Mouse (Mus musculus) heart, postnatal 0 days (tissue): ENCODE data around the gene Tmub2. TPM values are rescaled to one million over a fixed set of nuclear protein-coding genes. Genes with fewer than 3 reads are reported as not detected.

ENCODE experiments used
- ATAC-seq: fragments of 200-750 bp; cut with Nextera tagmentation; 2 replicates; pipeline ENCODE4 v1.8.0; 2017; ENCODE audit warnings: low read depth, moderate number of reproducible peaks, moderate library complexity; ENCODE audit not compliant: insufficient read depth
- DNase-seq: peaks from one replicate; pipeline ENCODE4 v3.0.0-alpha.2; 2016; ENCODE audit warnings: low spot score
- H3K27ac ChIP-seq: fragments of 300-500 bp; sonication (generic); 2 replicates; pipeline ENCODE4 v1.5.1; 2014; ENCODE audit warnings: low read depth, mild to moderate bottlenecking
- H3K27me3 ChIP-seq: fragments of 300-500 bp; sonication (generic); 2 replicates; pipeline ENCODE4 v1.6.1; 2014; ENCODE audit warnings: low read length, mixed read lengths; ENCODE audit not compliant: control insufficient read depth, insufficient read depth
- H3K36me3 ChIP-seq: fragments of 300-500 bp; sonication (generic); replicated peaks from 2 replicates; pipeline ENCODE4 v1.6.1; 2014; ENCODE audit warnings: low read length, mixed read lengths; ENCODE audit not compliant: control insufficient read depth, insufficient read depth
- H3K4me1 ChIP-seq: fragments of 300-500 bp; sonication (generic); 2 replicates; pipeline ENCODE4 v1.6.1; 2014; ENCODE audit warnings: antibody characterized with exemption; ENCODE audit not compliant: control insufficient read depth, insufficient read depth
- H3K4me2 ChIP-seq: fragments of 300-500 bp; sonication (generic); 2 replicates; pipeline ENCODE4 v1.6.1; 2014; ENCODE audit warnings: low read depth, mild to moderate bottlenecking, low read length, moderate library complexity
- H3K4me3 ChIP-seq: fragments of 300-500 bp; sonication (generic); 2 replicates; pipeline ENCODE4 v1.5.1; 2014; ENCODE audit warnings: low read depth, low read length
- H3K9ac ChIP-seq: fragments of 300-500 bp; sonication (generic); replicated peaks from 2 replicates; pipeline ENCODE4 v1.6.1; 2014; ENCODE audit warnings: low read depth, low read length, mixed read lengths
- H3K9me3 ChIP-seq: fragments of 300-500 bp; sonication (generic); replicated peaks from 2 replicates; pipeline ENCODE4 v1.6.1; 2016; ENCODE audit warnings: low read length; ENCODE audit not compliant: control insufficient read depth
- CTCF ChIP-seq: IDR thresholded peaks from 2 replicates; pipeline ENCODE4 v1.5.1; 2016; ENCODE audit warnings: antibody characterized with exemption, control low read depth, low read depth
- EP300 ChIP-seq: IDR thresholded peaks from 2 replicates; pipeline ENCODE4 v1.6.1; 2016; ENCODE audit warnings: antibody characterized with exemption, low read depth
- WGBS: fragments of 180-500 bp; shearing (Covaris S2); extraction: QIAGEN DNeasy Blood & Tissue Kit; methylation state at CpG from one replicate; pipeline ENCODE4 v1.1.7; 2014; 5-methylcytosine and 5-hydroxymethylcytosine counted together
- polyA plus RNA-seq: library from polyadenylated mRNA; unstranded; fragments of >200 nt; fragmentation: Nextera tagmentation; extraction: Ambion mirVana; gene quantifications from 2 replicates; pipeline ENCODE4 v1.2.1, GENCODE M21; 2015
- total RNA-seq: library from RNA; depleted of rRNA; stranded (reverse); fragments of >200 nt; gene quantifications from 2 replicates; pipeline ENCODE4 v1.2.3, GENCODE M21; 2014; ENCODE audit warnings: low replicate concordance

The Tmub2 gene
- total and polyA plus RNA-seq, 2 experiments from 2014 or later = 29.8 to 57.4 TPM

DNA sequence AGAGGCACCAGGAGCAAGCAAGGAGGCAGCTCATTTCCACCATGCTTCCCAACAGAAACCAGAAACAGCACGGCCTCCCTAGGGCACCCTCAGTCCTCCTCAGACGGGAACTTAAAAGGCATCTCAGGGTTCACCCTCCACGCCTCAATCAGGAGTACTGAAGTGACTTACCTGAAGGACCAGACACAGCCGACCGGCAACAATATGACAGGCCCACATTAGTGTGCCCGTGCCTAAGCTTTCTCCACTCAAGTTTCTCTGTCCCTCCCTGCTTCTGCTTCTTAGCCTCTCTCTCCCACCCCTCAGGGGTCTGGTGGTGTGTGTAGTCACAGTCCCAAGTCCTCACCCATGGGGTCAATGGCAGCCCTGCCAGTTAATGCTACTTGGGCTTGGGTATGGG, 27.9 kb downstream of the Tmub2 start:
- Histone ChIP-seq H3K4me3 (no peak overlapping the region), H3K4me1 (peaks cover 5% of the 10 kb centered on the region; the same call in 1 of the 2 replicates), H3K36me3 (peaks cover 47% of the 10 kb centered on the region), H3K27ac (no peak overlapping the region), H3K4me2 (no peak overlapping the region), H3K9me3 (no peaks in the 10 kb centered on the region), H3K9ac (no peak overlapping the region), H3K27me3 (no peaks in the 10 kb centered on the region)
- TF ChIP-seq CTCF (no peak), EP300 (no peak)
- DNase-seq = no peak
- ATAC-seq = no peak
- WGBS = 87% methylated on average over 6 of the region's 6 CpGs

DNA sequence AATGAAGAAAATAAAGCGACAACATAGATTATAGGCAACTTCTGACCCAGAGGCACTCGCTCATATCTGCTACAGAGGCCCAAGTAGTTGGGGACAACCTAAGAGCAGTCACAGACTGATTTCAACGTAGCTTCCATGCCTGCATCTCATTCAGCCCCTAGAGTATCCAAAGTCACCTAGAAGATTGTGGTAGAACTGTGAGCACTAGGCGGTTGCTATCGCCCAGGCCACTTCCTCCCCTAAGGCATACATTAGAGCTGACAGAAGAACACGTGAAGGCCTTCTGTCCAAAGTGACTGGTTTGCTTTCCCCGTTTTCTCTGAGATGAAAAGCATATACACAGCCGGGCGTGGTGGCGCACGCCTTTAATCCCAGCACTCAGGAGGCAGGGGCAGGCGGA, 29.6 kb downstream of the Tmub2 start:
- H3K4me2 ChIP-seq = no peak overlapping the region
- H3K36me3 ChIP-seq = peaks cover 40% of the 10 kb centered on the region

DNA sequence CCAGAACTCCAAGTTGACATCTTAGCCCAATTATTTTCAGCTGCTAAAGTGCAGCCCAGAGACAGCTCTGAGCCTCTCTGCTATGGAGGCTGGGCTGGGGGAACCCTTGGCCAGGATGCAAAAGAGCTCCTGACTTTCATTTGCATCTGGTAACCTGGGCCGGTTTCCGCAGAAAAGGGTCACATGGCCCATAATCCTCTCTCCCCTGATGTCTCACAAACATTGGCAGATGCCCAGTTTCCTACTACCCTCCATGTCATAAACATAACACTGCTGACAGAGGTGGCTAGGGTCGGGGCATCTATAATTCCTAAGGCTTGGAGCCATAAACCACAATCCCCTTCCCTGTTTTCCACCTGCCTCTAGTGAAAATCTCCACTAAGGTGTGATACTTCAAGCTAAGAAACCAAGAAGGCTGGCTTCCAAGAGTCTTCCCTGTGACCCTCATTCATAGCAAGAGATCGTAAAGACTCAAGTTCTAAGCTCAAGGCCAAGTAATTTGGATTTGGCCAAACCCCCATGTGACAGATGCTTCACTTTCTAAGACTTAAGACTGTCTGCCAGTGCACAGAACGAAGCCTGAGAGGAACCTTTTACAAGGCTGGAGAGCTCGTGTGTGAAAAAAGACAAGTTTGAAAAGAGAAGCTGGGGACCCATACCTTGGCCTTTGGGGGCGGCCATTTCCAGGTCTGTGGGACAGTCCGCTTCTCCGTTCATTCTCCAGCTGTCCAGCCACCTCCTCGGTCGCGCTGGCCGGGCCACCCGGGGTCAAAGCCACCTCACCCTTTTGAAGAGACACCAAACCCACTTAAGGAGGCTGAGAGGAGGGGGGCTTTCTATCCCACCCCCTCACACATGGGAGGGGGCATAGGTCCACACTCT, 31.2 kb downstream of the Tmub2 start:
- 16% methylated on average over 14 of the region's 14 CpGs for WGBS
- H3K4me3 ChIP-seq = peak overlapping the region; percentile 90
- no peaks in the 10 kb centered on the region for H3K9me3 ChIP-seq
- DNase-seq (no peak), ATAC-seq (no peak)
- peak overlapping the region; percentile 98 for H3K27ac ChIP-seq
- H3K27me3 ChIP-seq = no peaks in the 10 kb centered on the region
- no peak for TF ChIP-seq EP300
- TF ChIP-seq CTCF = no peak
- peak overlapping the region; percentile 84 for H3K4me2 ChIP-seq
- peaks cover 35% of the 10 kb centered on the region for H3K36me3 ChIP-seq
- peaks cover 5% of the 10 kb centered on the region; the same call in 1 of the 2 replicates for H3K4me1 ChIP-seq
- peak overlapping the region; percentile 97 for H3K9ac ChIP-seq

More for the DNA sequence above, 29.6 kb downstream of the Tmub2 start:
- H3K9me3 ChIP-seq = no peaks in the 10 kb centered on the region
- H3K9ac ChIP-seq = no peak overlapping the region
- peaks cover 5% of the 10 kb centered on the region; the same call in 1 of the 2 replicates for H3K4me1 ChIP-seq
- H3K27ac ChIP-seq = no peak overlapping the region
- 88% methylated on average over 12 of the region's 12 CpGs for WGBS
- no peaks in the 10 kb centered on the region for H3K27me3 ChIP-seq
- ATAC-seq = no peak
- TF ChIP-seq EP300 (no peak), CTCF (no peak)
- H3K4me3 ChIP-seq = no peak overlapping the region
- no peak for DNase-seq

DNA sequence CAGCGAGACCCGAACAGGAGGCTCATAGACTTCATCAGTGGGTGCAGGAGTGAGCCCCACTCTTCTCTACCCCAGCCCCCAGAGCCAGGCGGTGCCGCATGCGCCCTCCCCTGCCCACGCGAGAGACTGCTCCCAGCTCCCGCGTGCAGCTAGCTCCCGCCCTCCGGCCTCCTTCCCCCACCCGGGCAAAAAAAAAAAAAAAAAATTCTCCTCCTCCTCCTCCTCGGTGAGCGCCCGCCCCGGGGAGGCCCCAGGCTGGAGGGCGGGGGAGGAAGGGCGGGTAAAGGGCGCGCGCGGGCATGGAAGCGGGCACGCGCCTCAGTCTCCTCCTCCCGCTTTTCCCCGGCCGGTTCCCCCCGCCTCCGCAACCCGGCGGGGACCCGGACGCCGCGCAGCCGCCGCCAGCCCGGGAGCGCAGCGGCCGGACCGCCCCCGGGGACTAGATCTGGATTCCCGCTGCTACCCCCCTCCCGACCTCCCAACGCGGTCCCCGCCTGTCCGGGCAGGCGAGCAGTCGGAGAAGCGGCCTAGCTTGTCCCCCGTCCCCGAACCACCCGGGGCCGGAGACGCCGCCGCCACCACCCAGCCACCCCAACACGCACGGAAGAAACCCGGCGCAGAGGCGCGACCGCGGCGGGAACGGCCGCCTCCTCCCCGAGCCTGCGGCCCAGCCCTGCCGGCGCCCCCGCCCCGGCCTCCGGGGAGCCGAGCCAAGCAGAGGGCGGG, 32.0 kb downstream of the Tmub2 start:
- peak overlapping the region; percentile 90 for H3K4me3 ChIP-seq
- under 1% methylated on average over 54 of the region's 80 CpGs for WGBS

DNA sequence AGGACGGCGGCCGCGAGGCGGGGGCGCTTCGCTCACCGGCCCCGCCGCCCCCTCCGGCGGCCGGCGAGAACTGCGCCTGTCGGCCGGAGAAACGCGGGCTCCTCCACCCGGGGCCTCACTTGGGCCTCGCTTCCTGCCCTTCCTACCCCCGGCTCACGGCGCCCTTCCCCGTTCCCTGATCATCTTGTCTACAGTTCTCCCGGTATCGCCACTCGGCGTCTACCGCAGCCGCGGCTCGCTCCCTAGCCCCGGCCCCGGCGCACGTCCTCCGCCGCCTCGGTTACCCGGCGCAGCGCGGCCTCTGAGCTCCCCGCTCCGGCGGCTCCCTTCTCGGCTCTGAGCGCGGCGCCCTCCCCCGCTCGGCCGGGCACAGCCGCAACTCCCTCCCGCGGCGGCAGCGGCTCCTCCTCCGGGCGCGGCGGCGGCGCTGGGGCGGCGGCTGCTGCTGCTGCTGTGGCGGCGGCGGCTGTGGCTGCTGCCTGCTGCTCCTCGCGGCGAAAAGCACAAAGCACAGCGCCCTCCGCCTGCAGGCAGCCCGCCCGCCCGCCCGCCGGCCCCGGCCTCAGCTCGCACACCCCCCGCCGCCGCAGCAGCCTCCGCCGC, 32.7 kb downstream of the Tmub2 start:
- under 1% methylated on average over 36 of the region's 87 CpGs for WGBS
- peak; percentile 71 for DNase-seq
- Histone ChIP-seq H3K27ac (peak overlapping the region; percentile 98), H3K27me3 (no peaks in the 10 kb centered on the region), H3K9me3 (no peaks in the 10 kb centered on the region), H3K9ac (peak overlapping the region; percentile 97), H3K36me3 (peaks cover 29% of the 10 kb centered on the region), H3K4me1 (peaks cover 5% of the 10 kb centered on the region; the same call in 1 of the 2 replicates), H3K4me3 (peak overlapping the region; percentile 90), H3K4me2 (peak overlapping the region; percentile 84)
- ATAC-seq = peak; percentile 5; the same call in 1 of the 2 replicates
- no peak for TF ChIP-seq EP300
- no peak for TF ChIP-seq CTCF

More for the DNA sequence above, 32.0 kb downstream of the Tmub2 start:
- TF ChIP-seq CTCF (no peak), EP300 (peak; percentile 60; the same call in 1 of the 2 replicates)
- DNase-seq (peak; percentile 86), ATAC-seq (peak; percentile 38)
- Histone ChIP-seq H3K9ac (peak overlapping the region; percentile 97), H3K27me3 (no peaks in the 10 kb centered on the region), H3K4me1 (peaks cover 5% of the 10 kb centered on the region; the same call in 1 of the 2 replicates), H3K36me3 (peaks cover 35% of the 10 kb centered on the region), H3K4me2 (peak overlapping the region; percentile 84), H3K27ac (peak overlapping the region; percentile 98), H3K9me3 (no peaks in the 10 kb centered on the region)
